Mouse (Mus musculus): Measurements from ENCODE around the gene Gm4353.

- TF ChIP-seq TAL1 (conservative IDR thresholded peaks at IDR 0.05; ENCODE audit: low read depth, low read length) (no peak), GATA1 (IDR thresholded peaks at IDR 0.05; ENCODE audit: borderline replicate concordance, low read length) (no peak), GATA2 (IDR thresholded peaks at IDR 0.05; ENCODE audit: borderline replicate concordance, low read depth, low read length) (no peak), CTCF (IDR thresholded peaks at IDR 0.05; ENCODE audit: low read depth, low read length) (no peak), POLR2AphosphoS5 (IDR thresholded peaks at IDR 0.05; ENCODE audit: insufficient replicate concordance, low read depth, low read length) (no peak)
These were observed 34.9 kb upstream of the Gm4353 start for GRCm38 (mm10) chr7:116119306-116119857.

Data from G1E (cell line).